Mouse (Mus musculus): ENCODE results near the gene Nt5c3b. TPM values are rescaled to one million over a fixed set of nuclear protein-coding genes. Genes with fewer than 3 reads are reported as not detected.

The Nt5c3b gene
- polyA plus RNA-seq, 1 experiment from 2014 or later, result 126 TPM

GRCm38 (mm10) chr11:100421537-100421936, 20.1 kb downstream of the Nt5c3b start:
- H3K9me3 ChIP-seq (ENCODE audit: control insufficient read depth, low read depth, low read length), result no peaks in the 10 kb centered on the region
- no peaks in the 10 kb centered on the region for H3K27me3 ChIP-seq (ENCODE audit: control insufficient read depth, insufficient read depth, low read length)
- peaks cover 18% of the 10 kb centered on the region; the same call in 1 of the 2 replicates for H3K36me3 ChIP-seq (ENCODE audit: control insufficient read depth, insufficient read depth, low read length)
- ATAC-seq (ENCODE audit: insufficient number of reproducible peaks, insufficient read depth, low FRiP score, low read depth), result no peak
- H3K27ac ChIP-seq (ENCODE audit: low read length), result no peak overlapping the region
- H3K4me3 ChIP-seq (ENCODE audit: low read depth, low read length), result no peak overlapping the region
- WGBS, result 73% methylated on average over 8 of the region's 8 CpGs
- no peak overlapping the region for H3K4me2 ChIP-seq (replicated peaks; ENCODE audit: low read depth, low read length)
- no peak overlapping the region for H3K9ac ChIP-seq (replicated peaks; ENCODE audit: low read depth, low read length)
- peaks cover 10% of the 10 kb centered on the region; the same call in 1 of the 2 replicates for H3K4me1 ChIP-seq (ENCODE audit: control insufficient read depth, insufficient read depth, low read length)

GRCm38 (mm10) chr11:100414914-100415822, 26.4 kb downstream of the Nt5c3b start, which contains the start of gene Fkbp10:
TSS of gene Fkbp10 (plus strand) at chr11:100415697.
- H3K4me3 ChIP-seq (ENCODE audit: low read depth, low read length), result peak within 1 kb of the TSS; percentile 67
- peak; percentile 50 for ATAC-seq (ENCODE audit: insufficient number of reproducible peaks, insufficient read depth, low FRiP score, low read depth)
- peak within 1 kb of the TSS; percentile 79 for H3K4me2 ChIP-seq (replicated peaks; ENCODE audit: low read depth, low read length)
- H3K9ac ChIP-seq (replicated peaks; ENCODE audit: low read depth, low read length), result peak within 1 kb of the TSS; percentile 72
- H3K27ac ChIP-seq (ENCODE audit: low read length), result peak within 1 kb of the TSS; percentile 88
- peaks cover 38% of the 10 kb centered on the region for H3K4me1 ChIP-seq (ENCODE audit: control insufficient read depth, insufficient read depth, low read length)
- peaks cover 7% of the 10 kb centered on the region; the same call in 1 of the 2 replicates for H3K36me3 ChIP-seq (ENCODE audit: control insufficient read depth, insufficient read depth, low read length)
- H3K27me3 ChIP-seq (ENCODE audit: control insufficient read depth, insufficient read depth, low read length), result no peaks in the 10 kb centered on the region
- WGBS, result under 1% methylated on average over 24 of the region's 31 CpGs
- H3K9me3 ChIP-seq (ENCODE audit: control insufficient read depth, low read depth, low read length), result no peaks in the 10 kb centered on the region

DNA sequence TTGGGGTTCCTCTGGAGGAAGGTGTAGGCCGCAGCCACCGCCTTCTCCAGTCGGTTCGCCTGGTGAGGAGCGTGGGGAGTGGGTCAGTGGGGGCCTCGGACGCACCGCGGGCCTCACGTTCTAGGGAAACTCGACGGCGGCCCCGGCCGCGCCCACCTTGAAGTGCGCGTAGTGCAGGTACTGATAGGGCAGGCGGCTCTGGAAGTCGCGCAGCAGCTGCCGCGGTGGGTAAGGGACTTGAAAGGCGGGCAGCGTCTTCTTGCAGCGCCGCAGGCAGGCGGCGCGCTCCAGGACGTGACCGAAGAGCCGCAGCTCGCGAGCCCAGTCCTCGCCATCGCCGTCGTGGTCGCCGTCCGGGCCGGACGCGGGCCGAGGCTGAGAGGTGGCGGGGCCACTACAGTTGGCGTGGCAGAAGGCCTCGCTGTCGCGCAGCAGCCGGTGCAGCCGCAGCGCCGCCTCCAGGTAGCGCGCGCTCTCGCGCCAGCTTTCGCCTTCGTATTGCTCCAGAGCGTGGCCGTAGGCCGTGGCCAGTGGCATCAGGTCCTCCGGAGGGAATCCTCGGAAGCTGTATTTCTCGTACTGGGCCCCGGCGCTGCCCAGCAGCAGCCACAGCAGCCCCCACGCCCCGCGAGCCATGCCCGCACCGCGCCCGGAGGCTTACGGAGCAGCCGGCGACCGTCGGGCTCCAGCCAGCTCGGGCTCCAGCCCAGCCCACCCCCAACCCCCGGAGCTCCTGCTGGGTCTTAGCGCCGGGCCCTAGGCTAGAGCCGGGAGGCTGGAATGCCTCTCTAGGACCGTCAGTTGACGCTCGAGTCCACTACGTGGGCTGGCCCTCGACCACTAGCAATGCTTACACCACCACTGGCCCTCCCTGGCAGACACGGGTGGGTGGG, 27.3 kb downstream of the Nt5c3b start, which contains the start of gene P3h4:
Gene P3h4, minus strand, starts transcription at position 816 of the 893 bp plus-strand sequence.
- Histone ChIP-seq H3K9ac (replicated peaks; ENCODE audit: low read depth, low read length) (peak within 1 kb of the TSS; percentile 72), H3K4me3 (ENCODE audit: low read depth, low read length) (peak within 1 kb of the TSS; percentile 67), H3K4me1 (ENCODE audit: control insufficient read depth, insufficient read depth, low read length) (peaks cover 38% of the 10 kb centered on the region), H3K9me3 (ENCODE audit: control insufficient read depth, low read depth, low read length) (no peaks in the 10 kb centered on the region), H3K36me3 (ENCODE audit: control insufficient read depth, insufficient read depth, low read length) (peaks cover 8% of the 10 kb centered on the region; the same call in 1 of the 2 replicates), H3K4me2 (replicated peaks; ENCODE audit: low read depth, low read length) (peak within 1 kb of the TSS; percentile 79), H3K27ac (ENCODE audit: low read length) (peak within 1 kb of the TSS; percentile 88), H3K27me3 (ENCODE audit: control insufficient read depth, insufficient read depth, low read length) (no peaks in the 10 kb centered on the region)
- WGBS, result under 1% methylated on average over 80 of the region's 93 CpGs
- peak; percentile 93 for ATAC-seq (ENCODE audit: insufficient number of reproducible peaks, insufficient read depth, low FRiP score, low read depth)

DNA sequence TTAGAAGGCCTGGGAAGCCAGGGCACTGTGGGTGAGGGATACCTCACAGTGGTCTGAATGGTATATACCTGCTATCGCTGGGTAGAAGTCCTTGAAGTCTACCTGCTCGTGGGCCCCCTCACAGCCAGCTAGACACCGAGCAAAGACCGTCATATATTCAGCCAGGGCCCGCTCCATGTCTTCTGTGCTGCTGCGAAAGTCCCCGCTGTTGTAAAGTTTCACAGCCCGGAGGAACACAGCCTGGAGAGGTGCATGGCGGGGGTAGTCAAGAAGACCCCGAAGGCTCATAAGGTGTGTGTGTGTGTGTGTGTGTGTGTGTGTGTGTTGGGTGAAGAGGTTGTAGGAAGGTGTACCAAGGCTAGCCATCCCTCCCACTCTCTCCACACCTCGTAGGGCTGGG, 28.1 kb downstream of the Nt5c3b start:
- Histone ChIP-seq H3K36me3 (ENCODE audit: control insufficient read depth, insufficient read depth, low read length) (peaks cover 15% of the 10 kb centered on the region), H3K4me2 (replicated peaks; ENCODE audit: low read depth, low read length) (peak overlapping the region; percentile 79), H3K9me3 (ENCODE audit: control insufficient read depth, low read depth, low read length) (no peaks in the 10 kb centered on the region), H3K27me3 (ENCODE audit: control insufficient read depth, insufficient read depth, low read length) (no peaks in the 10 kb centered on the region), H3K4me3 (ENCODE audit: low read depth, low read length) (peak overlapping the region; percentile 67), H3K27ac (ENCODE audit: low read length) (peak overlapping the region; percentile 41; the same call in 1 of the 2 replicates), H3K4me1 (ENCODE audit: control insufficient read depth, insufficient read depth, low read length) (peaks cover 38% of the 10 kb centered on the region), H3K9ac (replicated peaks; ENCODE audit: low read depth, low read length) (peak overlapping the region; percentile 72)
- no peak for ATAC-seq (ENCODE audit: insufficient number of reproducible peaks, insufficient read depth, low FRiP score, low read depth)
- WGBS, result 56% methylated on average over 11 of the region's 11 CpGs

DNA sequence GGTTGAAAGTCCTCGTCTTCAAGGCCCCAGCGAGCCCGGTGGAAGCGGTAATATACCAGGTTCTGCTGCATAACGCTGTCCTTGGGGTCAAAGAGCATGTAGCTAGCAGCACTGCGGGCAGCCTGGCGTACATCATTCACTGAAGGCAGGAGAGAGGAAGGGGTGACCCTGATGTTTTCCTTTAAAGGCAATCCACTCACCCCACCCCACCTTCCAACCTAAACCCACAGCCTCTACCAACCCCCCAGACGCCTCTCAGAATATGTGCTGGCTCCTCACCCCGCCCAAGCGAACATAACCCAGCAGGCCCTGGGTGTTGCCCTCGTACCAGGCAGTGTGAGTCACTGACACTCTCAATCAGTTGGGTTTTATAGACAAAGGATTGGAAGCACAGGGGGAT, 29.9 kb downstream of the Nt5c3b start:
- no peak overlapping the region; the same call in 1 of the 2 replicates for H3K27ac ChIP-seq (ENCODE audit: low read length)
- H3K27me3 ChIP-seq (ENCODE audit: control insufficient read depth, insufficient read depth, low read length), result no peaks in the 10 kb centered on the region
- peaks cover 32% of the 10 kb centered on the region for H3K4me1 ChIP-seq (ENCODE audit: control insufficient read depth, insufficient read depth, low read length)
- peaks cover 17% of the 10 kb centered on the region for H3K36me3 ChIP-seq (ENCODE audit: control insufficient read depth, insufficient read depth, low read length)
- no peaks in the 10 kb centered on the region for H3K9me3 ChIP-seq (ENCODE audit: control insufficient read depth, low read depth, low read length)
- ATAC-seq (ENCODE audit: insufficient number of reproducible peaks, insufficient read depth, low FRiP score, low read depth), result no peak
- H3K9ac ChIP-seq (replicated peaks; ENCODE audit: low read depth, low read length), result no peak overlapping the region
- H3K4me3 ChIP-seq (ENCODE audit: low read depth, low read length), result no peak overlapping the region
- peak overlapping the region; percentile 79; the same call in 1 of the 2 replicates for H3K4me2 ChIP-seq (replicated peaks; ENCODE audit: low read depth, low read length)
- WGBS, result 49% methylated on average over 11 of the region's 11 CpGs

- Histone ChIP-seq H3K27ac (ENCODE audit: low read length) (no peak overlapping the region), H3K4me3 (ENCODE audit: low read depth, low read length) (no peak overlapping the region), H3K36me3 (ENCODE audit: control insufficient read depth, insufficient read depth, low read length) (peaks cover 17% of the 10 kb centered on the region), H3K9ac (replicated peaks; ENCODE audit: low read depth, low read length) (no peak overlapping the region), H3K4me1 (ENCODE audit: control insufficient read depth, insufficient read depth, low read length) (peaks cover 34% of the 10 kb centered on the region), H3K9me3 (ENCODE audit: control insufficient read depth, low read depth, low read length) (no peaks in the 10 kb centered on the region), H3K27me3 (ENCODE audit: control insufficient read depth, insufficient read depth, low read length) (no peaks in the 10 kb centered on the region), H3K4me2 (replicated peaks; ENCODE audit: low read depth, low read length) (no peak overlapping the region)
- WGBS, result 68% methylated on average over 3 of the region's 3 CpGs
- ATAC-seq (ENCODE audit: insufficient number of reproducible peaks, insufficient read depth, low FRiP score, low read depth), result no peak
Measured at GRCm38 (mm10) chr11:100409686-100410085, 31.9 kb downstream of the Nt5c3b start.

- no peak overlapping the region for H3K27ac ChIP-seq (ENCODE audit: low read length)
- no peaks in the 10 kb centered on the region for H3K9me3 ChIP-seq (ENCODE audit: control insufficient read depth, low read depth, low read length)
- no peak for ATAC-seq (ENCODE audit: insufficient number of reproducible peaks, insufficient read depth, low FRiP score, low read depth)
- H3K4me1 ChIP-seq (ENCODE audit: control insufficient read depth, insufficient read depth, low read length), result peaks cover 35% of the 10 kb centered on the region
- no peak overlapping the region for H3K4me2 ChIP-seq (replicated peaks; ENCODE audit: low read depth, low read length)
- H3K4me3 ChIP-seq (ENCODE audit: low read depth, low read length), result no peak overlapping the region
- no peaks in the 10 kb centered on the region for H3K27me3 ChIP-seq (ENCODE audit: control insufficient read depth, insufficient read depth, low read length)
- H3K36me3 ChIP-seq (ENCODE audit: control insufficient read depth, insufficient read depth, low read length), result peaks cover 17% of the 10 kb centered on the region
- no peak overlapping the region for H3K9ac ChIP-seq (replicated peaks; ENCODE audit: low read depth, low read length)
- 92% methylated on average over 12 of the region's 12 CpGs for WGBS
Measured at GRCm38 (mm10) chr11:100408835-100409462, 32.7 kb downstream of the Nt5c3b start.
